Mouse (Mus musculus): ENCODE results near the gene Amacr. TPM values are rescaled to one million over a fixed set of nuclear protein-coding genes. Genes with fewer than 3 reads are reported as not detected.

Amacr gene
- polyA plus RNA-seq (2015; fragmentation: Nextera tagmentation; extraction: Ambion mirVana) = 21.5 and 27.4 TPM in 2 replicates

DNA sequence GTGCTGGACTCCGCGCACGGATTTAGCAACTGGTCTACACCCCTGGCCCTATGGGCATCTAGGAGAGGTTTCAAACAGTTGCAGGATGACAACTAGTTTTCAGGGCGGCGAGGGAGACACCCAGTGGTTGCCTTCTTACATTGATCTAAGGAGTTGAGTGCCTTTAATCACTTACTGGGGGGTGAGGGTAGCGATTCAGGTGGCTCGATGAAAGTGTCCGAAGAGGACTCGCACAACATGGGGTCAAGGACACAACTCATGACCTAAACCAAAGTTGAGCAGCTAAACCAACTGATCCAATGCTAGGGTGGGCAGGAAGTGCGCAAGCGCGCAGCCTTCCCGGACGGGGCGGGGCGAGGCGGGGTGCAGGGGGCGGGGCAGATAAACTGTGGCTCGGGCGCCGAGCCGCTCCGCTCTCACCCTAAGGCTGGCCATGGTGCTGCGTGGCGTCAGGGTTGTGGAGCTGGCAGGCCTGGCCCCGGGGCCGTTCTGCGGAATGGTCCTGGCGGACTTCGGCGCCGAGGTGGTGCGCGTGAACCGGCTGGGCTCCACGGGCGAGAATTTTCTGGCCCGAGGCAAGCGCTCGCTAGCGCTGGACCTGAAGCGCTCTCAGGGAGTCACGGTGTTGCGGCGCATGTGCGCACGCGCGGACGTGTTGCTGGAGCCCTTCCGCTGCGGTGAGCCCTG lies at the start of gene Amacr:
Amacr (plus strand) TSS at position 380 of the 687 bp plus-strand sequence.
- Histone ChIP-seq H3K27ac (replicated peaks) (peak within 1 kb of the TSS; percentile 94), H3K4me3 (replicated peaks) (peak within 1 kb of the TSS; percentile 79), H3K4me2 (replicated peaks) (peak within 1 kb of the TSS; percentile 62), H3K36me3 (no peaks in the 10 kb centered on the region), H3K9me3 (replicated peaks) (no peaks in the 10 kb centered on the region), H3K27me3 (no peaks in the 10 kb centered on the region), H3K4me1 (peaks cover 13% of the 10 kb centered on the region), H3K9ac (peak within 1 kb of the TSS; percentile 77)
- ATAC-seq (ENCODE audit: insufficient number of reproducible peaks, low FRiP score, low TSS enrichment, low read depth) = peak; percentile 97
- under 1% methylated on average over 51 of the region's 52 CpGs for WGBS

- H3K4me1 ChIP-seq = no peaks in the 10 kb centered on the region
- H3K4me2 ChIP-seq (replicated peaks) = no peak overlapping the region
- no peak overlapping the region for H3K9ac ChIP-seq
- no peaks in the 10 kb centered on the region for H3K36me3 ChIP-seq
- H3K4me3 ChIP-seq (replicated peaks) = no peak overlapping the region
- no peak for ATAC-seq (ENCODE audit: insufficient number of reproducible peaks, low FRiP score, low TSS enrichment, low read depth)
- H3K27me3 ChIP-seq = no peaks in the 10 kb centered on the region
- H3K9me3 ChIP-seq (replicated peaks) = no peaks in the 10 kb centered on the region
- WGBS = 60% methylated on average over 1 of the region's 1 CpGs
- no peak overlapping the region for H3K27ac ChIP-seq (replicated peaks)
Observed at GRCm38 (mm10) chr15:10933930-10934329, 47.6 kb upstream of the Amacr start.

GRCm38 (mm10) chr15:10940148-10941108 lies 41.1 kb upstream of the Amacr start:
- Histone ChIP-seq H3K9ac (no peak overlapping the region), H3K4me2 (replicated peaks) (no peak overlapping the region), H3K4me3 (replicated peaks) (no peak overlapping the region), H3K27me3 (no peaks in the 10 kb centered on the region), H3K9me3 (replicated peaks) (no peaks in the 10 kb centered on the region), H3K4me1 (0 out of 2 replicates have a peak, but pooled peaks cover 13% of the 10 kb centered on the region), H3K36me3 (no peaks in the 10 kb centered on the region), H3K27ac (replicated peaks) (peak overlapping the region; percentile 82)
- WGBS = 47% methylated on average over 15 of the region's 15 CpGs
- ATAC-seq (ENCODE audit: insufficient number of reproducible peaks, low FRiP score, low TSS enrichment, low read depth) = peak; percentile 79

- peak overlapping the region; percentile 82; the same call in 1 of the 2 replicates for H3K27ac ChIP-seq (replicated peaks)
- 53% methylated on average over 6 of the region's 6 CpGs for WGBS
- no peak overlapping the region for H3K9ac ChIP-seq
- 0 out of 2 replicates have a peak, but pooled peaks cover 13% of the 10 kb centered on the region for H3K4me1 ChIP-seq
- no peaks in the 10 kb centered on the region for H3K9me3 ChIP-seq (replicated peaks)
- no peak overlapping the region for H3K4me2 ChIP-seq (replicated peaks)
- no peak for ATAC-seq (ENCODE audit: insufficient number of reproducible peaks, low FRiP score, low TSS enrichment, low read depth)
- no peaks in the 10 kb centered on the region for H3K36me3 ChIP-seq
- no peaks in the 10 kb centered on the region for H3K27me3 ChIP-seq
- H3K4me3 ChIP-seq (replicated peaks) = no peak overlapping the region
Observed at GRCm38 (mm10) chr15:10941901-10942300, 39.7 kb upstream of the Amacr start.

GRCm38 (mm10) chr15:10947852-10948251 lies 33.7 kb upstream of the Amacr start:
- Histone ChIP-seq H3K4me2 (replicated peaks) (no peak overlapping the region), H3K27me3 (no peaks in the 10 kb centered on the region), H3K36me3 (no peaks in the 10 kb centered on the region), H3K9me3 (replicated peaks) (no peaks in the 10 kb centered on the region), H3K4me3 (replicated peaks) (no peak overlapping the region), H3K27ac (replicated peaks) (no peak overlapping the region), H3K4me1 (peaks cover 12% of the 10 kb centered on the region), H3K9ac (no peak overlapping the region)
- ATAC-seq (ENCODE audit: insufficient number of reproducible peaks, low FRiP score, low TSS enrichment, low read depth) = peak; percentile 51; the same call in 1 of the 2 replicates
- 74% methylated on average over 1 of the region's 1 CpGs for WGBS

DNA sequence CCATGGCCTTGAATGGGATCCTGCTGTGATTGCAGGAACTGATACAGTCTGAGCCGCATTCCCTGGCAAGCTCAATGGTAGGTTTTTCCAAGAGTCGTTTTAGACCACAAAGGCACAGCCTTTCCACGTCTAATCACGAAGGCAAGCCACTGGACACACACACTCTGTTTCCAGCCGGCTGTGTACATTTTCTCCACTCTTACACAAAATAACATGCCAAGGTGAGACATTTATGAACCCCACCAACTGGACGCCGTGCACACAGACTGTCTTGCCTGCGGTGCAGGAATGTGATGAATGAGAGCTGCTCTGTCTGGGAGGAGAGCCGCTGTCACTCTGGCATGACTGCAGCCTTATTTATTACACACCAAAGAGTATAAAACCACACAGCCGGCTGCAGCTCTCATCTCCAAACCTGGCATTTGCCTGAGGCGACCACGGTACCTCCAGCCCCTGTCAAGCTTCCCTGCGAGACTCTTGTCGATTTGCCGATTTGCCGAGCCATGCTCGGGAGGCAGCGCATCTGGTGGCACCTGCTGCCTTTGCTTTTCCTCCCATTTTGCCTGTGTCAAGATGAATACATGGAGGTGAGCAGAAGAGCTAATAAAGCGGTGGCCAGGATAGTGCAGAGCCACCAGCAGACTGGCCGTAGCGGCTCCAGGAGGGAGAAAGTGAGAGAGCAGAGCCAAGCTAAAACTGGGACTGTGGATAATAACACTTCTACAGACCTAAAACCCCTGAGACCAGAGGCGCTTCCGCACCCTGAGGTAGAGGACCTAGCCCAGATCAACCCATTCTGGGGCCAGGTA lies 29.4 kb upstream of the Amacr start, which contains the start of gene C1qtnf3:
C1qtnf3 (plus strand) TSS at position 382 of the 809 bp plus-strand sequence.
- H3K36me3 ChIP-seq = no peaks in the 10 kb centered on the region
- peak; percentile 32; the same call in 1 of the 2 replicates for ATAC-seq (ENCODE audit: insufficient number of reproducible peaks, low FRiP score, low TSS enrichment, low read depth)
- WGBS = 55% methylated on average over 23 of the region's 23 CpGs
- 0 out of 2 replicates have a peak within 1 kb of the TSS, but pooled peaks have one; percentile 4 for H3K4me3 ChIP-seq (replicated peaks)
- H3K4me2 ChIP-seq (replicated peaks) = peak within 1 kb of the TSS; percentile 19
- no peaks in the 10 kb centered on the region for H3K27me3 ChIP-seq
- H3K9me3 ChIP-seq (replicated peaks) = no peaks in the 10 kb centered on the region
- H3K9ac ChIP-seq = no peak within 1 kb of the TSS
- peak within 1 kb of the TSS; percentile 69 for H3K27ac ChIP-seq (replicated peaks)
- H3K4me1 ChIP-seq = peaks cover 19% of the 10 kb centered on the region

DNA sequence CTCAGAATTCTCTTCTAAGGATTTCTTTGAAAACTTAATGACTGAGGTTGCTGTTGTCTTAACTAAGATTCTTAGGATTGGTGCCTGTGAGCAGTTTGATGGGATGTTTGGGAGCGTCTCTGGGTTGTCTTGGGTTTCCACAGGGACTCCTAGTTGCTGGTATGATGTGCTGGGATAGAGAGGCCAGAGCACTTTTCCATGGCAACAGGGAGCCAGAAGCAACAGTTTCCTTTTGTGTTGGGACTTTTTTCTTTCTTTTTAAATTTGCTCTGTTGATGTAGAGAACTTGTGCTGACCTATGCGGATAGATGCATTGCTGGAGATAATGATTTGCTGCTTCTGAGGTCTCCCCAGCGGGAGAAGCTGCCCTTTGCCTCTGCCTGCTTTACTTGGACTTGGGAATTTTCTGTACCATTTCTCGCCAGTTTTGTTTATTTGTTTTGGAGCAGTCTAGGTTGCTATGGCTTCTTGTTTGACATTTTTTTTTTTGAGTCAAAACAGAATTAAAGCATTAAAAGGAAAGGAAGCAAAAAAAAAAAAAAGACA lies 28.7 kb upstream of the Amacr start:
- 55% methylated on average over 4 of the region's 4 CpGs for WGBS
- H3K4me3 ChIP-seq (replicated peaks) = 0 out of 2 replicates have a peak overlapping the region, but pooled peaks have one; percentile 4
- H3K4me2 ChIP-seq (replicated peaks) = peak overlapping the region; percentile 19; the same call in 1 of the 2 replicates
- H3K9me3 ChIP-seq (replicated peaks) = no peaks in the 10 kb centered on the region
- H3K4me1 ChIP-seq = peaks cover 19% of the 10 kb centered on the region
- no peaks in the 10 kb centered on the region for H3K36me3 ChIP-seq
- H3K9ac ChIP-seq = no peak overlapping the region
- no peak for ATAC-seq (ENCODE audit: insufficient number of reproducible peaks, low FRiP score, low TSS enrichment, low read depth)
- no peaks in the 10 kb centered on the region for H3K27me3 ChIP-seq
- peak overlapping the region; percentile 69 for H3K27ac ChIP-seq (replicated peaks)

- no peak overlapping the region for H3K9ac ChIP-seq
- no peaks in the 10 kb centered on the region for H3K27me3 ChIP-seq
- 59% methylated on average over 1 of the region's 1 CpGs for WGBS
- H3K4me3 ChIP-seq (replicated peaks) = no peak overlapping the region
- H3K27ac ChIP-seq (replicated peaks) = no peak overlapping the region
- peaks cover 19% of the 10 kb centered on the region for H3K4me1 ChIP-seq
- H3K36me3 ChIP-seq = no peaks in the 10 kb centered on the region
- peak; percentile 75 for ATAC-seq (ENCODE audit: insufficient number of reproducible peaks, low FRiP score, low TSS enrichment, low read depth)
- H3K4me2 ChIP-seq (replicated peaks) = no peak overlapping the region
- no peaks in the 10 kb centered on the region for H3K9me3 ChIP-seq (replicated peaks)
Observed at GRCm38 (mm10) chr15:10953465-10953864, 28.1 kb upstream of the Amacr start.

- WGBS = 86% methylated on average over 6 of the region's 6 CpGs
- no peaks in the 10 kb centered on the region for H3K36me3 ChIP-seq
- no peak overlapping the region for H3K4me2 ChIP-seq (replicated peaks)
- H3K4me3 ChIP-seq (replicated peaks) = no peak overlapping the region
- H3K9me3 ChIP-seq (replicated peaks) = no peaks in the 10 kb centered on the region
- ATAC-seq (ENCODE audit: insufficient number of reproducible peaks, low FRiP score, low TSS enrichment, low read depth) = no peak
- no peaks in the 10 kb centered on the region for H3K27me3 ChIP-seq
- H3K9ac ChIP-seq = no peak overlapping the region
- H3K27ac ChIP-seq (replicated peaks) = no peak overlapping the region
- peaks cover 19% of the 10 kb centered on the region for H3K4me1 ChIP-seq
Observed at GRCm38 (mm10) chr15:10954381-10955016, 27.1 kb upstream of the Amacr start.

DNA sequence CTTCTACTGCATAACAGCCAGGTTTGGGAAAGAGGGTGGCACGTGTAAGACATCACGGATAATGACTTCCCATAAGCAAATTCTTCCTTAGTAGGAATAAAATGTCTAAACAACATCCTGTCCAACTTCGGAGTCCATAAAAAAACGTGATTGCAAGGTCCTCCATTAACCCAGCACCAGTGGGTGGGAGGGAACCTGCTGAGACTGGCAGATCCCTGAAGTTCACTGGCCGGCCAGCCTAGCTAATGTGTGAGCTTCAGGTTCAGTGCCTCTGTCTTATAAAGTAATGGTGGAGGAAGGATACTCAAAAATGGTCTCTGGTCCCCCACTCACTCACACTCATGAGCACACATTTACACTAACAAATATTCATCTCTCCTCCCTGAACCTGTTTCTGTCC lies 26.4 kb upstream of the Amacr start:
- no peak overlapping the region for H3K4me3 ChIP-seq (replicated peaks)
- no peak overlapping the region for H3K4me2 ChIP-seq (replicated peaks)
- H3K27ac ChIP-seq (replicated peaks) = no peak overlapping the region
- no peaks in the 10 kb centered on the region for H3K27me3 ChIP-seq
- 64% methylated on average over 5 of the region's 5 CpGs for WGBS
- H3K9me3 ChIP-seq (replicated peaks) = no peaks in the 10 kb centered on the region
- H3K9ac ChIP-seq = no peak overlapping the region
- peaks cover 19% of the 10 kb centered on the region for H3K4me1 ChIP-seq
- H3K36me3 ChIP-seq = no peaks in the 10 kb centered on the region
- no peak for ATAC-seq (ENCODE audit: insufficient number of reproducible peaks, low FRiP score, low TSS enrichment, low read depth)

Data from embryonic facial prominence, embryonic 15.5 days (tissue).